Mouse (Mus musculus) embryonic facial prominence, embryonic 11.5 days (tissue): Measurements from ENCODE around the gene Sec24d. TPM values are rescaled to one million over a fixed set of nuclear protein-coding genes. Genes with fewer than 3 reads are reported as not detected.

Experiments
- ATAC-seq: fragments of 200-750 bp; cut with Nextera tagmentation; replicated peaks from 2 replicates; pipeline ENCODE4 v1.8.0; 2017; ENCODE audit warnings: low read depth; ENCODE audit not compliant: insufficient number of reproducible peaks, low FRiP score, low TSS enrichment
- DNase-seq: peaks from one replicate; pipeline ENCODE4 v3.0.0-alpha.2; 2015; ENCODE audit warnings: low spot score
- H3K27ac ChIP-seq: fragments of 300-500 bp; sonication (generic); replicated peaks from 2 replicates; pipeline ENCODE4 v1.5.1; 2014; ENCODE audit warnings: mild to moderate bottlenecking, low read depth, low read length, control low read depth
- H3K27me3 ChIP-seq: fragments of 300-500 bp; sonication (generic); 2 replicates; pipeline ENCODE4 v1.6.1; 2014; ENCODE audit warnings: mild to moderate bottlenecking, low read length, moderate library complexity, mixed read lengths; ENCODE audit not compliant: control insufficient read depth, insufficient read depth
- H3K36me3 ChIP-seq: fragments of 300-500 bp; sonication (generic); replicated peaks from 2 replicates; pipeline ENCODE4 v1.6.1; 2014; ENCODE audit warnings: low read depth, mild to moderate bottlenecking, low read length, moderate library complexity, mixed read lengths; ENCODE audit not compliant: control insufficient read depth, insufficient read depth
- H3K4me1 ChIP-seq: fragments of 300-500 bp; sonication (generic); 2 replicates; pipeline ENCODE4 v1.6.1; 2014; ENCODE audit warnings: low read length, mixed read lengths; ENCODE audit not compliant: control insufficient read depth, insufficient read depth
- H3K4me2 ChIP-seq: fragments of 300-500 bp; sonication (generic); 2 replicates; pipeline ENCODE4 v1.6.1; 2014; ENCODE audit warnings: low read depth, mild to moderate bottlenecking, control low read depth, low read length, moderate library complexity
- H3K4me3 ChIP-seq: fragments of 300-500 bp; sonication (generic); 2 replicates; pipeline ENCODE4 v1.5.1; 2014; ENCODE audit warnings: low read depth, low read length, control low read depth
- H3K9ac ChIP-seq: fragments of 300-500 bp; sonication (generic); replicated peaks from 2 replicates; pipeline ENCODE4 v1.6.1; 2014; ENCODE audit warnings: mild to moderate bottlenecking, control low read depth, low read length
- H3K9me3 ChIP-seq: fragments of 300-500 bp; sonication (generic); replicated peaks from 2 replicates; pipeline ENCODE4 v1.6.1; 2016; ENCODE audit warnings: mild to moderate bottlenecking, low read length, inconsistent platforms, mixed read lengths; ENCODE audit not compliant: control insufficient read depth
- WGBS: fragments of 180-500 bp; shearing (Covaris S2); extraction: QIAGEN DNeasy Blood & Tissue Kit; methylation state at CpG from one replicate; pipeline ENCODE4 v1.1.7; 2014; 5-methylcytosine and 5-hydroxymethylcytosine counted together
- polyA plus RNA-seq: library from polyadenylated mRNA; unstranded; fragments of >200 nt; fragmentation: Nextera tagmentation; extraction: Ambion mirVana; gene quantifications from 2 replicates; pipeline ENCODE4 v1.2.1, GENCODE M21; 2014

The Sec24d gene
- polyA plus RNA-seq, 1 experiment from 2014 or later, result 38.3 TPM

DNA sequence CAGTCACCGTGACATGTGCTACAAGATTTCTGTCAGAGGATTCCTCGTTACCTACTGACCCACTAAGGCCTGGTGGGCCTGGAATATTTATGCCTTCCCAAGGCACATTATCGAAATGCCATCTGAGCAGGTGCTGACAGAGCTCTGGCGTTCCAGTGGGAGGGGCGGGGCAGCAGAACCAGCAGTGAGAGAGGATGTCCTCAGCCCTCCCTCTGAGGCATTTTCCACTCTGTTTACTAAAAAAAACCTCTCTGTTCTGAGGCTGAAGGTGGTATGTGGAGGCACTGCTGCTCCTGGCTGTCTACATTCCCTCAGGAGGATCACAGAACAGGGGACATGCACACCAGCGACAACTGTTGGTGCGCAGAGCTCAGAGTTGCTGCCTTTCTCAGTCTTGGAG, 30.2 kb upstream of the Sec24d start:
- 20% methylated on average over 7 of the region's 7 CpGs for WGBS
- DNase-seq, result peak; percentile 26
- H3K4me3 ChIP-seq, result no peak overlapping the region
- H3K9me3 ChIP-seq, result no peaks in the 10 kb centered on the region
- no peak overlapping the region for H3K9ac ChIP-seq
- no peaks in the 10 kb centered on the region for H3K4me1 ChIP-seq
- ATAC-seq, result 0 out of 2 replicates have a peak, but pooled peaks have one; percentile 19
- H3K27me3 ChIP-seq, result no peaks in the 10 kb centered on the region
- no peak overlapping the region; the same call in 1 of the 2 replicates for H3K27ac ChIP-seq
- no peak overlapping the region for H3K4me2 ChIP-seq
- H3K36me3 ChIP-seq, result no peaks in the 10 kb centered on the region

GRCm38 (mm10) chr3:123237446-123237845, 29.8 kb upstream of the Sec24d start:
- DNase-seq, result no peak
- no peaks in the 10 kb centered on the region for H3K36me3 ChIP-seq
- H3K9ac ChIP-seq, result no peak overlapping the region
- H3K4me3 ChIP-seq, result no peak overlapping the region
- H3K9me3 ChIP-seq, result no peaks in the 10 kb centered on the region
- no peak overlapping the region for H3K4me2 ChIP-seq
- no peaks in the 10 kb centered on the region for H3K4me1 ChIP-seq
- H3K27ac ChIP-seq, result no peak overlapping the region; the same call in 1 of the 2 replicates
- no peaks in the 10 kb centered on the region for H3K27me3 ChIP-seq
- no peak for ATAC-seq

DNA sequence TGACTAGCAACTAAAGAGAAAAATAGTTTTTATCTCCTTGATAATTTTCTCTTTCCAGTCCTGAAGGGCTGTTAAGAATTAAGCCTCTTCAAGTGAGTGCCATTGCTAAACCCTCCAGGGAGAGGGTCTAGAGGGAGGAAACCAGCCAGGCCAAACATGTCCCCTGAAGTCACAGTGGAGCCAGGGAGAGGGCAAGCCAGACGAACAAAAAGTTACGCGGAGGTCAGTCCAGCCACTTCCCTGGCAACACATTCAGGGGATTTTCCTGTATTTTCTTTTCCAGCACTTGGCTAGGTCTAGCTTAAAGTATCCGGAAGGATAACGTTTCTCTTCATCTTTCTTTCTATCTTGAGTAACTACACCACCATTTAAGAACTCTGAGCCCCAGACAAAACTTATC, 22.9 kb upstream of the Sec24d start:
- no peak for ATAC-seq
- H3K9ac ChIP-seq, result no peak overlapping the region

GRCm38 (mm10) chr3:123245646-123246045, 21.6 kb upstream of the Sec24d start:
- no peak overlapping the region for H3K9ac ChIP-seq
- DNase-seq, result peak; percentile 61
- H3K4me1 ChIP-seq, result no peaks in the 10 kb centered on the region
- ATAC-seq, result no peak; the same call in 1 of the 2 replicates
- no peak overlapping the region for H3K4me3 ChIP-seq
- H3K27ac ChIP-seq, result no peak overlapping the region
- H3K4me2 ChIP-seq, result no peak overlapping the region
- H3K9me3 ChIP-seq, result no peaks in the 10 kb centered on the region
- no peaks in the 10 kb centered on the region for H3K36me3 ChIP-seq
- H3K27me3 ChIP-seq, result no peaks in the 10 kb centered on the region
- 23% methylated on average over 4 of the region's 4 CpGs for WGBS

More for the DNA sequence above, 22.9 kb upstream of the Sec24d start:
- Histone ChIP-seq H3K27me3 (no peaks in the 10 kb centered on the region), H3K9me3 (no peaks in the 10 kb centered on the region), H3K4me1 (no peaks in the 10 kb centered on the region), H3K36me3 (no peaks in the 10 kb centered on the region), H3K27ac (no peak overlapping the region), H3K4me2 (no peak overlapping the region), H3K4me3 (no peak overlapping the region)
- DNase-seq, result no peak
- 19% methylated on average over 5 of the region's 5 CpGs for WGBS

GRCm38 (mm10) chr3:123256181-123257101, 10.8 kb upstream of the Sec24d start:
- Histone ChIP-seq H3K4me1 (no peaks in the 10 kb centered on the region), H3K36me3 (no peaks in the 10 kb centered on the region), H3K9ac (no peak overlapping the region), H3K27ac (no peak overlapping the region), H3K27me3 (no peaks in the 10 kb centered on the region), H3K4me2 (no peak overlapping the region), H3K9me3 (no peaks in the 10 kb centered on the region), H3K4me3 (no peak overlapping the region)
- ATAC-seq (no peak), DNase-seq (peak; percentile 4)
- WGBS, result 76% methylated on average over 11 of the region's 11 CpGs

DNA sequence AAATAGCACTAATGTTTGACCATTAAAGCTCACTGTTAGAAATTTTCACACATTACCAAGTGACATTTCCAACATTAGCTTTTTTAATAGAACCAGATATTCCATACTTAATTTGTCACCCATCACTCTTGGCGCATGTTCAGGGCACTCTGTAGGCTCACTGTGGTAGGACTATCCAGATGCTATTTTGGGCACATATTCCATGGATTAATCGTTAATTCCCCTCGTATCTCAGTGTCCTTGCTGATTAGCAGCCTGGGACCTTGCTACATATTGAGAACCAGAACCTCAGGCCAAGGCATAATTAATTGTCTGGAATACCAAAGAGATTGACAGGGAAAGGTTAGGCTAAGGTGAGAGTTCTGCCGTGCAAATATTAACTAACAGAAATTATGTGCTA, 8.5 kb upstream of the Sec24d start:
- H3K36me3 ChIP-seq, result no peaks in the 10 kb centered on the region
- DNase-seq (no peak), ATAC-seq (no peak)
- no peak overlapping the region for H3K27ac ChIP-seq
- no peaks in the 10 kb centered on the region for H3K9me3 ChIP-seq
- H3K9ac ChIP-seq, result no peak overlapping the region
- H3K27me3 ChIP-seq, result no peaks in the 10 kb centered on the region
- WGBS, result 77% methylated on average over 4 of the region's 4 CpGs
- no peak overlapping the region for H3K4me2 ChIP-seq
- H3K4me3 ChIP-seq, result no peak overlapping the region
- H3K4me1 ChIP-seq, result no peaks in the 10 kb centered on the region

DNA sequence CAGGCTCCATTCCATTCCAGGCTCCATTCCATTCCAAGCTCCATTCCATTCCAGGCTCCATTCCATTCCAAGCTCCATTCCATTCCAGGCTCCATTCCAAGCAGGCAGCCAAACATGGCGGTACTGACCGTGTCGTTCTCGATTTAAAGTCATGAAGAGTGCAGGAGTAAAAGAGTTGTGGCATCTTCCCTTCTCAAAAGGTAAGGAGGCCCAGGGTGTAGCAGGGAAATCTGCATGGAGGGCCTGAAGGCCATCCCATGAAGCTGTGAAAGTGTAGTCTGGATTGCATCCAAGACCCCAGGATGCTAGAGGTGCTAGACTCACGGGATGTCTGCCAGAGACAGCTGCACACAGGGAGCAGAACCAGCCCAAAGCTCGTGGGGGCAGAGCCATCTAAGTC, 2.5 kb upstream of the Sec24d start:
- Histone ChIP-seq H3K4me1 (no peaks in the 10 kb centered on the region), H3K27ac (no peak overlapping the region), H3K4me3 (no peak overlapping the region), H3K9ac (no peak overlapping the region), H3K36me3 (no peaks in the 10 kb centered on the region), H3K9me3 (no peaks in the 10 kb centered on the region), H3K4me2 (no peak overlapping the region), H3K27me3 (no peaks in the 10 kb centered on the region)
- DNase-seq (no peak), ATAC-seq (no peak)
- WGBS, result 54% methylated on average over 6 of the region's 6 CpGs

DNA sequence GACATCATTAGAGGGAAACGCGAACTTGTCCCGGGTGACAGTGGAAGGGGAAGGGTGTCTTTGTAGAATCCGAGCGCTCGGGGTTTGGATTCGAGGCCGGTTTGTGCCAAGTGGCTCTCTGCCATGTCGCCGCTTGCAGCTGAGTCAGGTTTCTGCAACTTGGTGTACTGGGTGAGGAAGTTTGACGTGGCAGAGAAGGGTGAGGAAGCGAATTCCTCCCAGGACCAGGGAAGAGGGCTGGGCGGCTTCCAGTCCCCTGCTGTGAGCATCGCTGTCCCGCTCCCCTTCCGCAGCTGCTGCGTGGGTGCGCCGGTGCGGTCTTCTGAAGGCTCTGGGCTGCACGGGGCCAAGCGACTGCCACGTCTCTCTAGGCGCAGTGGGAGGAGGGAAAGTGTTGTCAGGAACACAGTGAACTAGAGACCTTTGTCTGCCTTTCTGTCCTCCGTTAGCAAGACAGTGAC, 516 bp downstream of the Sec24d start:
- Histone ChIP-seq H3K4me1 (no peaks in the 10 kb centered on the region), H3K36me3 (no peaks in the 10 kb centered on the region), H3K4me2 (peak overlapping the region; percentile 85), H3K27me3 (no peaks in the 10 kb centered on the region), H3K4me3 (peak overlapping the region; percentile 72), H3K9me3 (no peaks in the 10 kb centered on the region), H3K27ac (no peak overlapping the region), H3K9ac (peak overlapping the region; percentile 71)
- DNase-seq (peak; percentile 49), ATAC-seq (peak; percentile 58)
- WGBS, result under 1% methylated on average over 25 of the region's 25 CpGs
